Mouse (Mus musculus) heart, adult 2 months (tissue): Measurements from ENCODE around the gene Wdr43. TPM values are rescaled to one million over a fixed set of nuclear protein-coding genes. Genes with fewer than 3 reads are reported as not detected.

Experiments used
- DNase-seq, 2 experiments: peaks; one replicate each; pipeline ENCODE4 v3.0.0; 2021
- H3K27ac ChIP-seq: fragments of 200-600 bp; 2 replicates; pipeline ENCODE4 v1.8.1; 2022
- H3K27me3 ChIP-seq: fragments of 200-500 bp; 2 replicates; pipeline ENCODE4 v1.6.1; 2012; ENCODE audit warnings: mild to moderate bottlenecking, low read length, inconsistent platforms, mixed read lengths; ENCODE audit not compliant: control insufficient read depth, insufficient read depth
- H3K36me3 ChIP-seq: fragments of 200-500 bp; 2 replicates; pipeline ENCODE4 v1.6.1; 2012; ENCODE audit warnings: low read length, inconsistent platforms; ENCODE audit not compliant: control insufficient read depth, insufficient read depth
- H3K4me1 ChIP-seq: fragments of 200-500 bp; 2 replicates; pipeline ENCODE4 v1.6.1; 2011; ENCODE audit warnings: low read length; ENCODE audit not compliant: control insufficient read depth, insufficient read depth
- H3K4me3 ChIP-seq: fragments of 200-600 bp; 2 replicates; pipeline ENCODE4 v1.8.1; 2022
- H3K79me2 ChIP-seq: fragments of 200-500 bp; replicated peaks from 2 replicates; pipeline ENCODE4 v1.6.1; 2012; ENCODE audit warnings: mild to moderate bottlenecking, inconsistent platforms, low read length, moderate library complexity, mixed read lengths; ENCODE audit not compliant: control insufficient read depth, insufficient read depth
- H3K9ac ChIP-seq: fragments of 200-500 bp; 2 replicates; pipeline ENCODE4 v1.6.1; 2012; ENCODE audit warnings: low read depth, mild to moderate bottlenecking, control low read depth, inconsistent platforms, low read length, mixed read lengths
- CTCF ChIP-seq: fragments of 200-600 bp; IDR thresholded peaks from 2 replicates; pipeline ENCODE4 v1.8.1; 2022; ENCODE audit warnings: antibody characterized with exemption, mild to moderate bottlenecking, moderate library complexity
- EP300 ChIP-seq: fragments of 200-500 bp; IDR thresholded peaks from 2 replicates; pipeline ENCODE4 v1.6.1; 2011; ENCODE audit warnings: low read depth, low read length, control low read depth; ENCODE audit not compliant: insufficient read depth
- POLR2A ChIP-seq: fragments of 200-500 bp; IDR thresholded peaks from 2 replicates; pipeline ENCODE4 v1.6.1; 2011; ENCODE audit warnings: mild to moderate bottlenecking, low read depth, low read length, control low read depth; ENCODE audit not compliant: insufficient read depth
- WGBS: fragments of 180-500 bp; shearing (Covaris S2); methylation state at CpG from one replicate; pipeline ENCODE4 v1.1.7; 2018; 5-methylcytosine and 5-hydroxymethylcytosine counted together
- intact Hi-C: fragments of 180-260 bp; cut with DNase I; formaldehyde crosslinking; loops from one replicate; pipeline ENCODE4 v1.15.1; 2025
- polyA plus RNA-seq: library from polyadenylated mRNA; depleted of rRNA; stranded (reverse); fragments of >200 nt; gene quantifications from 2 replicates; pipeline ENCODE4 v1.2.3, GENCODE M21; 2012
- total RNA-seq, 2 experiments: library from RNA; stranded (reverse); gene quantifications; 2 replicates each; pipeline ENCODE4 v1.2.3; 2021

Gene Wdr43
- total and polyA plus RNA-seq, 3 experiments, result 8.4 to 21.9 (median 19.1) TPM

DNA sequence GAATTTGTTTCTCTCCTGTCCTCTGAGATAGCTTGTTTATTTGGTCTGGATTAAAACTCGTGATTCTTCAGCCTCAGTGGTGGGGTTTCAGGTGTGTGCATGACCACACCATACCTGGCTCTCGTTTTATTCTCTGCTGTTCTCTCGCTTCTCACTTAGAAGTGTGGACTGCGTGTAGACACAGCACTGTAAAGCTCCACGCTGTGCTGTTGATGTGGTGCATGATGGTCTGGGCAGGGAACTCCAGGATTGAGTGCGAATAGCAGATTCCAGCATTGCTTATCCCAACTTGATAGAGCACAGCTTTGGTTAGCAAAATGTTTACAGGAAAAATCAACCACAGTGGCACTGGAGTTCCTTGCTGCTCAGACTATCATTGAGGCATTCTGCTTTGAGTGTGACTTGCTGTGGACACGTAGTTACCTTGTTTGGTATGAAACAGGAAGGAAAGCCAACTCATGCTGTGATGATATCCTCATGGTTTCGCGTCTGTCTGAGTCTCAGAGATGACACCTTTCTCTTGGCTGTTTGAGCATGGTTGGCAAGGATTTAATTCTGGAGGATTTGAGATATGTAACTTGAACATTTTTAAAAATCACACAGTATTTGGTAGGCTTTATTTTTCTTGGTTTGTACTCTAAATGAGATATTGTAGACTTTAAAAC lies 24.9 kb downstream of the Wdr43 start:
- H3K79me2 ChIP-seq, result no peaks in the 10 kb centered on the region
- H3K4me3 ChIP-seq, result no peak overlapping the region
- no peak for DNase-seq
- no peaks in the 10 kb centered on the region for H3K4me1 ChIP-seq
- no peak overlapping the region for H3K9ac ChIP-seq
- intact Hi-C loops, result no loop called here
- no peaks in the 10 kb centered on the region; the same call in 1 of the 2 replicates for H3K36me3 ChIP-seq
- H3K27me3 ChIP-seq, result no peaks in the 10 kb centered on the region
- no peak overlapping the region for H3K27ac ChIP-seq
- TF ChIP-seq EP300 (no peak), CTCF (no peak), POLR2A (no peak)
- 82% methylated on average over 9 of the region's 9 CpGs for WGBS

DNA sequence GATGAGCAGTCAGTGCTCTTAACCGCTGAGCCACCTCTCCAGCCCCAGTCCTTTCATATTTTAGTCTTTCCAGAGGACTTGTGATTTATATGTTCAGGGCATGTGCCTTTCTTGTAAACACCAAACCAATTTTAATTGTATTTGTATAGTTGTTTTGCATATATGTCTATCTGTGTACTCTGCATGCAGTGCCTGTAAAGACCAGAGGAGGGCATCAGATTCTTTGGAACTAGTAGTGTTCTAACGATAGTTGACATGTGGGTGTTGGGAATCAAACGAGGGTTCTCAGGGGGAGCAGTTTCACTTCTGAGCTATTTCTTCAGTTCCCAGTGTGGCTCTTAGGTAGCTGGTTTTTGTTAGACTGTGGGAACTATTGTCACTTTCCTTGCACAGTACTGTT lies 26.5 kb downstream of the Wdr43 start:
- Histone ChIP-seq H3K36me3 (no peaks in the 10 kb centered on the region; the same call in 1 of the 2 replicates), H3K4me3 (no peak overlapping the region), H3K27ac (no peak overlapping the region), H3K27me3 (no peaks in the 10 kb centered on the region), H3K9ac (no peak overlapping the region), H3K79me2 (no peaks in the 10 kb centered on the region), H3K4me1 (no peaks in the 10 kb centered on the region)
- TF ChIP-seq POLR2A (no peak), CTCF (peak; percentile 41), EP300 (no peak)
- WGBS, result 80% methylated on average over 3 of the region's 3 CpGs
- intact Hi-C loops, result no loop called here
- DNase-seq, result no peak

DNA sequence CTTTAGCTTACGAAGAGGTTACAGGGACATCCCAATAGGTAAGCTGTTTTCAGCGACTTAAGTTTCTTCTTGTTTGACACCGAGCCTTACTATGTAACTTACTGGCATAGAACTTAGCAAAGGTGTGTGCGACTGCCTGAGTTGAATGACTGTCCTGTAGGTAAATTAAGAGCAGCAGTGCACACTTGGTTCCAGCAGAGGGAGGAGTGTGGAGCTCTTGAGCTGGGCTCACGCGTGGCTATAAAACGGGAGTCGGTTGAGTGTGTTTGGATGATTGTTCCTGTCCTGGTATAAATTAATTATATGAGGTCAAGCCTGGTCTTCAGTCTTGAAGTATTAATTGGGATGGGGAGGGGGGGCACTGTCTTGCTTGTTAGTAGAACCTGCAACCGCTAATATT lies 34.3 kb downstream of the Wdr43 start:
- TF ChIP-seq POLR2A (no peak), CTCF (0 out of 2 replicates have a peak, but pooled peaks have one; percentile 3)
- intact Hi-C loops, result no loop called here
- WGBS, result 92% methylated on average over 9 of the region's 9 CpGs
- Histone ChIP-seq H3K4me1 (no peaks in the 10 kb centered on the region), H3K4me3 (no peak overlapping the region), H3K9ac (no peak overlapping the region), H3K79me2 (no peaks in the 10 kb centered on the region), H3K36me3 (no peaks in the 10 kb centered on the region; the same call in 1 of the 2 replicates), H3K27ac (no peak overlapping the region), H3K27me3 (no peaks in the 10 kb centered on the region)
- no peak for DNase-seq

DNA sequence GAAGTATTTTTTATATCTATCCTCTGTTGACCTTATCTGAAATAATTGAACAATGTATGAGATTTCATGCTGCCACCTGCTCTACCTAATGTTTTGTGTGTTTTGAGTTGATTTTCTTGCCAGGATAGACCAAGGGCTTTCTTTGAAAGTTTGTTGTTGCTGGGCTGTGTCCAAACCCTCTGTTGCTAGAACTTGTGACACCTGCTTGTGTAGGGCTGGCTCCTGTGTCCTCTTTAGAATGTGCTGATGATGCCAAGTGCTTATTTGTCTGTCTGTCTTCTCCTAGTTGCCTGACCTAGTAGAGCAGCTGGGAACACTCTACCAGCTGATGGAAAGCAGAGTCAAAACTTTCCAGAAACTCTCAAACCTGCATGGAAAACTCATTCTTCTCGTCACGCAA lies 36.8 kb downstream of the Wdr43 start:
- H3K4me1 ChIP-seq, result no peaks in the 10 kb centered on the region
- no peaks in the 10 kb centered on the region; the same call in 1 of the 2 replicates for H3K36me3 ChIP-seq
- no peak overlapping the region for H3K27ac ChIP-seq
- TF ChIP-seq EP300 (no peak), POLR2A (no peak), CTCF (no peak)
- DNase-seq, result no peak
- no peaks in the 10 kb centered on the region for H3K27me3 ChIP-seq
- H3K9ac ChIP-seq, result no peak overlapping the region
- intact Hi-C loops, result no loop called here
- H3K79me2 ChIP-seq, result no peaks in the 10 kb centered on the region
- no peak overlapping the region for H3K4me3 ChIP-seq
- WGBS, result 89% methylated on average over 2 of the region's 2 CpGs

DNA sequence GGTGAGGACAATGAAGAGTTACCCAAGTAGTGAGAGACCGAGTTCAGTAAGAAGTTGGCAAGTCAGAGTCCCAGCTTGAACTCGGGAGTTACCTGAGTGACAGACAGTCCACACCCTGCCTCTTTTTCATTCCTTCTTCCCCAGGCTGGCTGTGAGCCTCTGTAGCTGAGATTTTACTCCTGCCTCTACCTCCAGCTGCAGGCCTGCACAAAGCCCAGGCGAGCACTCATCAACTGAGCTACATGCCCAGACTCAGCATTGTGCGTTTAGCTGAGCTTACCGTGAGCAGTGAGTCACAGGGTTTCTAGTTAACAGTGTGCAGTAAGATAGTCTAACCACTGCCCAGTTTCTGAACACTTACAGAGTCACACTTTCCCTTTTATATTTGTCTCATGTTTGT lies 37.2 kb downstream of the Wdr43 start:
- H3K79me2 ChIP-seq, result no peaks in the 10 kb centered on the region
- H3K9ac ChIP-seq, result no peak overlapping the region
- no peak overlapping the region for H3K27ac ChIP-seq
- 89% methylated on average over 5 of the region's 5 CpGs for WGBS
- intact Hi-C loops, result no loop called here
- no peak overlapping the region for H3K4me3 ChIP-seq
- no peak for DNase-seq
- no peak for TF ChIP-seq CTCF
- H3K27me3 ChIP-seq, result no peaks in the 10 kb centered on the region
- H3K4me1 ChIP-seq, result no peaks in the 10 kb centered on the region
- H3K36me3 ChIP-seq, result no peaks in the 10 kb centered on the region; the same call in 1 of the 2 replicates

DNA sequence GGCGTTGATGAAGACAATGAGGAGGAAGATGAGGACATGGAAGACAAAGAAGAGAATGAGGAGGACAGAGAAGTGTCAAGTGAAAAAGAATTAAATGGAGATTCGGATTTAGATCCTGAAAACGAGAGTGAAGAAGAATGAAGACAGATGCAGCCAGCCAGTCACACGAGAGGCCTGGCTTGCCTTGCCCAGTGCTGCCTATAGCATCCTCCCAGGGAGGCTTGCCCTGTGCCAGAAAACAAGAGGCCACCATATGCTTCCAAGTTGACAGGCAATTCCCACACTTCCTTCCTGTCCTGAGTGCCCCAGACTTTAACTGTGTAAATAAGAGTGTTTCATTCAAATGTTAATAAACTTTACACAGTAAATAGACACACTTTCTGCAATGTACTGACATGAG lies 41.8 kb downstream of the Wdr43 start:
- intact Hi-C loops, result no loop called here
- no peak overlapping the region for H3K9ac ChIP-seq
- WGBS, result 80% methylated on average over 4 of the region's 4 CpGs
- no peak overlapping the region for H3K4me3 ChIP-seq
- H3K79me2 ChIP-seq, result no peaks in the 10 kb centered on the region
- no peak overlapping the region for H3K27ac ChIP-seq
- DNase-seq, result peak in 1 of 2 experiments; percentile 5
- H3K4me1 ChIP-seq, result no peaks in the 10 kb centered on the region
- no peaks in the 10 kb centered on the region for H3K27me3 ChIP-seq
- H3K36me3 ChIP-seq, result no peaks in the 10 kb centered on the region
- TF ChIP-seq CTCF (no peak), POLR2A (no peak), EP300 (no peak)
